Mouse (Mus musculus): ENCODE results near the gene Olfr56.
A peak's percentile ranks its signal among the peaks of the same experiment; 100 is the strongest.

The Olfr56 gene

GRCm38 (mm10) chr11:49093861-49094660 lies 115.4 kb downstream of the Olfr56 start:
- DNase-seq: no peak

DNA sequence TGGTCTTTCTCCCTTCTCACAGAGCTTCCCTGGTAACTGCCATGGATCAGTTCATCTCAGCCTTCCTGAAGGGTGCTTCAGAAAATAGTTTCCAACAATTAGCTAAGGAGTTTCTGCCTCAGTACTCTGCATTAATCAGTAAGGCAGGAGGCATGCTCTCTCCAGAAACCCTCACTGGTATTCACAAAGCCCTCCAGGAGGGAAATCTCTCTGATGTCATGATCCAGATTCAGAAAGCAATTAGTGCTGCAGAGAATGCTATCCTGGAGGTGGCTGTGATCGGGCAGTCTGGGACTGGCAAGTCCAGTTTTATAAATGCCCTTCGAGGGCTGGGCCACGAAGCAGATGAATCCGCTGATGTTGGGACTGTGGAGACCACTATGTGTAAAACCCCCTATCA lies 116.7 kb downstream of the Olfr56 start:
- DNase-seq: no peak

GRCm38 (mm10) chr11:49100409-49100808 lies 121.7 kb downstream of the Olfr56 start:
- no peak for DNase-seq

GRCm38 (mm10) chr11:49101500-49101899 lies 122.8 kb downstream of the Olfr56 start:
- DNase-seq: no peak

- DNase-seq: peak; percentile 94 to 96
Observed at GRCm38 (mm10) chr11:49103047-49103693, 124.5 kb downstream of the Olfr56 start.

- no peak for DNase-seq
Observed at GRCm38 (mm10) chr11:49105752-49106151, 127.1 kb downstream of the Olfr56 start.

DNA sequence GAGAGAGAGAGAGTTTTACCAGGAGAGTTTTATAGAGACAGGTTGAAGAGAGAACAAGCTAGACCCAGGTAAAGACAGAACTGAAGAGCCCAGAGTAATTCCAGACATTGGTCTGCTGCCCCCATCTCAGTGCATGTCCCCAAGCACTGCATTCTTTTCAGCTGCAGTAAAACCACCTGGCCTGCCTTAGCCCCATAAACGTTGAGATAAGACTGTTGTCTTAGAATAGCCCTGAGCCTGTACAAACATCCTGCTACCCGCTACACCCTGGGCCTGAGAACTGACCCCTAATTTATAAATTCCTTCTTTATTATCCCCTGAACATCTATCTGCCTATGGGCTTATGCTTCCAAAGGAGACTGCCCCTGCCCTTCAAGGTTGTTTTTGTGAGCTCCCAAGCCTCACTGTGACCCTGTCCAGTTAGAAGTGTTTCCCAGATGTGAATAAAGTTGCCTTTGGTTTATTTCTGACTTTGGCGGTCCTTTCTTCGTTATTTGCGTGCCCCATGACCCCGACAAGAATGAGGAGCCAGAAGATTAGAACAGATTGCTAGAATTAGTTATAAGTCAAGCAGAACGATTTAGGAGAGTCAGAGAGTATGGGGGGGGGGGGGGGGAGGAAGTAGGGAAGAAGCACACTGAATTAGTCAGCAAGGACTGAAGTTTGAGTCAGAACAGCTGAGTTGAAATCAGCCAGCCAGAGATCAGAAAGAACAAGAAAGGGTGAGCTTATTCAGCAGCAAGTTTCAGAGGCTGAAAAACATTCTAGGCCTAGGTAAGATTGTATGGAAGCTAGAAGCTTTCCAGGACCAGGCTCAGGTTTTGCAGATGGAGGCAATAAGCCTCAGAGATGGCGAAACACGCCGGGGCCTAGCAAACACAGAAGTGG lies 129.2 kb downstream of the Olfr56 start:
- DNase-seq: no peak

DNA sequence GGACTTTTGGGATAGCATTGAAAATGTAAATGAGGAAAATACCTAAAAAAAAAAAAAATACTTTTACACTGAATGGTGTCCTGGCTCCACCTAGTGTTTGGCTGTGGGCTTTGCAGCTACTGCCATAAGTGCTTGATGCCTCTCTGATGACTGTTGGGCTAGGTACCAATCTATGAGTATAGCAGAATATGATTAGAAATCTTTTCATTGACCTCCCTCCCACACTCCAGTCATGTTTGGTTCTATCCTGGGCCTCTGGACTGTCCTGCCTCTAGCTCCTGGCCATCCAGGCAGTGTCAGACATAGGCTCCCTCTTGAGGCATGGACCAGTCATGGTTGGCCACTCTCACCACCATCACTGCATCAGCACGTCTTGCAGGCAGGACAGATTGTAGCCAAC lies 130.1 kb downstream of the Olfr56 start:
- peak; percentile 40 for DNase-seq

DNA sequence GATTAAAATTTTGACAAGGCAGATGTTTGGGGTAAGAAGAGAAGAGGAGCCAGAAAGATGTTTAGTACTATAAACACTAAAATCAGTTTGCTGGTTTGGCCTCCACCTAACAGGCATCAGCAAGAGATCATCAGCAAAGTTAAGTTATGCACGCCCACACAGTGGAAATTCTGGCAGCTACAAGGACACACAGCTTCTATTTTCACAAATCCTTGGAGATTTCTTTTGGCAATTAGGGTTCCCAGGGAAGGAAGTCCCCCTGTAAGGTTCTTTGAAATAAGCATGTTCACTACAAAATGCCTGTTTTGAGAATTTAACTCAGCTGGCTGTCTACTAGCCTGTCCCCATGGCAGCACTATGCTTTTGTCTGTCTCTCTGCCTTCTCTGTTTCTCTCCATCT lies 132.3 kb downstream of the Olfr56 start:
- DNase-seq: no peak

DNA sequence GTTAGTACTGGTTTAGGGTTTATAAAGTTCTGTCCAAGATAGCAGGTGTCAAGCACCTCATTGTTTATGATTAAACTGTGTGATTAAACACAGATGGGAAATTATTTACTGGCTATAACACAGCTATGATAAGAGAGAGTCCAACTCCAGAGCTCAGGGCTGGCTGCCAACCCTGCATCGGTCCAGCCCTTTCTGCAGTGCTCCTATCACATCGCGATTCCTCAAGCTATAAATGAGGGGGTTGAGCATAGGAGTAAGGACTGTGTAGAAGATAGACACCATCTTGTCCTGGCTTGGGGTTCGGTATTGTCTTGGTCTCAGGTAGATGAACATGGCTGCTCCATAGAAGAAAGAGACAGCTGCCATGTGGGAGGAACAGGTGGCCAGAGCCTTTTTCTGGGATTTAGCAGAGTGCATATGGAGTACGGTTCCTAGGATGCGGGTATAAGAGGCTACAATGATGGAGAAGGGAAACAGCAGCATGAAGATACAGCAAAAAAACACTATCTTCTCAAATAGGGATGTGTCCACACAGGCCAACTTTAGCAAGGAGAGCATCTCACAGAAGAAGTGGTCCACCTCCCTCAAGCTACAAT lies 134.0 kb downstream of the Olfr56 start:
- DNase-seq: peak in 1 of 2 experiments; percentile 7

DNA sequence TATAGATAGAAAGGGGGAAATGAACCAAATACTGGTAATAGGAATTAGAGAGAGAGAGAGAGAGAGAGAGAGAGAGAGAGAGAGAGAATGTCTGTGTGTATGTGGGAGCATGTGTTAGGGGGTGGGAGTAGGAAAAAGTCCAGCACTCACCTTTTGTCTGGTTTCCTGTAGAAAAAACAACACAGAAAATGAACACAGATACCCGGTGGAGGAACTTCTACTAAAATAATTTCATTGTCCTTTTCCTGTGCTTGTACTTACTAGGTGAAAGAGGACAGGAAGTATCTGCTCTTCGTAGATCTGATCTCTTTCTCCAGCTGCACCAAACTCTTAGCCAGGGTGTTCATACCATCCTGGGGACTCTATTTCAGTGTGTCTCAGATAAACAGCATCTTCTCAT lies 135.5 kb downstream of the Olfr56 start:
- DNase-seq: no peak

GRCm38 (mm10) chr11:49114774-49115173 lies 136.1 kb downstream of the Olfr56 start, which contains the start of gene Olfr1396:
Gene Olfr1396, minus strand, starts transcription at chr11:49114874.
- DNase-seq: no peak

DNA sequence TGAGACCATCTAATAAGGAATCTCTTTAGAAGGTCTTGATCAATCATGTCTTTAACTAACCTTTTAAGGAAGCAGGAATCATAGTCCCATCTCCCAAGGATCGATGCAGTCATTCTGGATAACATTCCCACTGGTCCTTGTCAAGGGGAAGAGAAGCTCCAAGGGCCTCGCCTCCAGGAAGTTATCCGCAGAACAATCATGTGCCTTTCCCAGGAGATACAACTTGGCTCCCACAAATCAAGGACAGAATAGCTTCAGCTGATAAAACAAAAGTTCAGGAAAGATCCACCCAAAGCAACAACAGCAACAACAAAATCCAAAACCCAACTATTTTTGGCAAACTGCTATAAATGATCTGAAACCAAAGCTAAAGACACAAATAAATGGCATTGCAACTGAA lies 140.9 kb downstream of the Olfr56 start:
- DNase-seq: no peak

- no peak for DNase-seq
Observed at GRCm38 (mm10) chr11:49124169-49124568, 145.5 kb downstream of the Olfr56 start.

GRCm38 (mm10) chr11:49141974-49142373 lies 163.3 kb downstream of the Olfr56 start, which contains the start of gene Olfr1395:
Gene Olfr1395, plus strand, starts transcription at chr11:49142274.
- DNase-seq: no peak

- no peak for DNase-seq
Observed at GRCm38 (mm10) chr11:49154077-49154476, 175.4 kb downstream of the Olfr56 start, which contains the start of gene Olfr1394. Gene Olfr1394, plus strand, starts transcription at chr11:49154377.

- no peak for DNase-seq
Observed at GRCm38 (mm10) chr11:49156821-49157814, 178.4 kb downstream of the Olfr56 start.

- peak in 1 of 2 experiments; percentile 13 for DNase-seq
Observed at GRCm38 (mm10) chr11:49168839-49169611, 190.3 kb downstream of the Olfr56 start.

DNA sequence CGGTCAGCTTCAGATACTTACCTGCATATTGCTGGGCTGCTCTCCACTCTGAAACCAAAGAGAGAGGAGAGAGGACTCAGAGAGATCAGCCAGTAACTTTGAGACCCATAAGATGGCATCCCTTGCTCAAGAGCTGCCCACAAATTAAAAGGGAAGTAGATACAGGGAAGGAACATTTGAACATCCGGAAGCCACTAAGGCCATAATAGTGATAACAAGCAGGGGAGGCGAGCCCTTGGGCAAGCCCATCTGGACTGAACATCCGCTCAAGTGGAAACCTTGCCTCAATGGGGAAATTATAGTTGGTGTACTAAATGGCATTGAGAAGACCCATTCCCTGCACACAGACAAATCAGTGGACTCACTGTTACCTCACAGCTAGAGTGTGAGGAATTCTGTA lies 191.9 kb downstream of the Olfr56 start:
- DNase-seq: no peak

DNA sequence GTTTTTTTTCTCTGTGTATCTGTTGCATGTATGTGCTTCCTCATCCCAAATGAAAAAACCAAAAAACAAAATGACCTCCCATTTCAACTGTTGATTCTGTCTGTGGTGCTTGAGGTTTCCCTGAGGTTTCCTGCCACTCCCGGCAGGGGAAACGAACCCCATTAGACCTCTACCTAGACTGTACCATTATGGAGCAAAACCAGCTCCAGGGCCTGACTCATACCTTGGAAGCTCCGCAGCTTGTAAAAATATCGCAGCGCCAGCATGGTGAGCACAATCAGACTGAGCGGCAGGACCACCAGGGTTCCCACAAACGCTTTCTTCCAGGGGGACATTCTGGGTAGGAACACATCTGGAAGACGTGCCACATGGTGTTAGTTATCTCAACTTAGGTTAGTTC lies 196.7 kb downstream of the Olfr56 start:
- DNase-seq: no peak

Data from cerebellum, postnatal 10 days (tissue).